8 mouse cellular contexts compared by ENCODE assay signal in the genomic region with DNA sequence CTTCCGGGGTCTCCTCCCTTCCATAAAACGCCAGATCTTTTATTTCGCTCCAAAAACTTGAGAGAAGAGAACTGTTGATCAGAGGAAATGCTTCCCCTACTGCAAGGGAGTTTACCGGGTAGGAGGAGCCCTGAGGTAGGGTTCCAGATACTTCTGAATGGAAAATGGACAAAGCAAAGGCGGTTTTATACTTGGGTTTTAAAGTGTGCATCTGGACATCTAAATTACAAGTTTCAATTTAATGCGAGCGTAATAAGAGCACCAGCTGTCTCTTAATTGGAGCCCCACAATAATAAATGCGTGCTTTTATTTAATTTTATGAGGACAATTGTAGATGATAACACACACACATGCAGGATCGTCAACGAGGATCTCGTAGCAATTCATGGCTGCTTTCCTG. TPM values are rescaled to one million over a fixed set of nuclear protein-coding genes. Genes with fewer than 3 reads are reported as not detected.
A peak's percentile ranks its signal among the peaks of the same experiment; 100 is the strongest.
DNase-seq lines count a peak whose midpoint lies in the region; ATAC-seq lines count a peak whose summit lies in the region.

A gene (minus strand): TSS at position 101 of the 400 bp plus-strand sequence.

- ATAC-seq in heart, embryonic 15.5 days (replicated peaks; ENCODE audit: insufficient number of reproducible peaks, insufficient read depth, low FRiP score, low read depth) = no peak
- no peak for ATAC-seq in activated CD4-positive, CD25-positive, alpha-beta regulatory T cell, adult 4 months
- no peak for ATAC-seq in hindbrain, embryonic 11.5 days (ENCODE audit: low FRiP score)
- no peak for ATAC-seq in midbrain, embryonic 11.5 days (ENCODE audit: low FRiP score)
- no peak for ATAC-seq in cerebellum, adult (ENCODE audit: insufficient number of reproducible peaks, low FRiP score, low TSS enrichment)

- peak within 1 kb of the TSS; percentile 64 for H3K4me3 ChIP-seq in heart, embryonic 15.5 days
- H3K4me3 ChIP-seq in hindbrain, embryonic 11.5 days (ENCODE audit: low read depth, low read length) = peak within 1 kb of the TSS; percentile 50
- peak within 1 kb of the TSS; percentile 48 for H3K4me3 ChIP-seq in midbrain, embryonic 11.5 days (ENCODE audit: low read depth, low read length)

- H3K36me3 ChIP-seq in heart, embryonic 15.5 days = no peaks in the 10 kb centered on the region
- H3K36me3 ChIP-seq in hindbrain, embryonic 11.5 days (ENCODE audit: control insufficient read depth, insufficient read depth, low read length) = no peaks in the 10 kb centered on the region
- no peaks in the 10 kb centered on the region for H3K36me3 ChIP-seq in midbrain, embryonic 11.5 days (ENCODE audit: control insufficient read depth, insufficient read depth, low read length)

- no peak for DNase-seq in heart, postnatal 4 days
- DNase-seq in hindbrain, embryonic 11.5 days (ENCODE audit: low spot score) = peak; percentile 1
- DNase-seq in midbrain, embryonic 11.5 days (ENCODE audit: low spot score, missing footprints) = no peak
- no peak for DNase-seq in adrenal gland, postnatal 14 days
- no peak for DNase-seq in layer of hippocampus, adult 9-11 months

- H3K9me3 ChIP-seq in heart, embryonic 15.5 days (replicated peaks) = no peaks in the 10 kb centered on the region
- no peaks in the 10 kb centered on the region for H3K9me3 ChIP-seq in hindbrain, embryonic 11.5 days (ENCODE audit: control insufficient read depth, low read length)
- no peaks in the 10 kb centered on the region for H3K9me3 ChIP-seq in midbrain, embryonic 11.5 days (ENCODE audit: control insufficient read depth, low read length)

- no peaks in the 10 kb centered on the region for H3K4me1 ChIP-seq in heart, embryonic 15.5 days (replicated peaks)
- H3K4me1 ChIP-seq in hindbrain, embryonic 11.5 days (replicated peaks; ENCODE audit: control insufficient read depth, insufficient read depth, low read length) = no peaks in the 10 kb centered on the region
- H3K4me1 ChIP-seq in midbrain, embryonic 11.5 days (ENCODE audit: control insufficient read depth, insufficient read depth, low read length) = no peaks in the 10 kb centered on the region

- peak within 1 kb of the TSS; percentile 52 for H3K9ac ChIP-seq in heart, embryonic 15.5 days
- peak within 1 kb of the TSS; percentile 34 for H3K9ac ChIP-seq in hindbrain, embryonic 11.5 days (ENCODE audit: low read depth, low read length)
- peak within 1 kb of the TSS; percentile 50 for H3K9ac ChIP-seq in midbrain, embryonic 11.5 days (ENCODE audit: low read length)

- H3K4me2 ChIP-seq in heart, embryonic 15.5 days = peak within 1 kb of the TSS; percentile 79
- peak within 1 kb of the TSS; percentile 73 for H3K4me2 ChIP-seq in hindbrain, embryonic 11.5 days (replicated peaks; ENCODE audit: low read depth, low read length)
- H3K4me2 ChIP-seq in midbrain, embryonic 11.5 days = peak within 1 kb of the TSS; percentile 62

- WGBS in heart, embryonic 15.5 days = 32% methylated on average over 11 of the region's 11 CpGs
- WGBS in hindbrain, embryonic 11.5 days = 45% methylated on average over 11 of the region's 11 CpGs
- 44% methylated on average over 11 of the region's 11 CpGs for WGBS in midbrain, embryonic 11.5 days

- H3K27me3 ChIP-seq in heart, embryonic 15.5 days = 0 out of 2 replicates have a peak, but pooled peaks cover 4% of the 10 kb centered on the region
- H3K27me3 ChIP-seq in hindbrain, embryonic 11.5 days (ENCODE audit: control insufficient read depth, insufficient read depth, low read length) = peaks cover 3% of the 10 kb centered on the region; the same call in 1 of the 2 replicates
- H3K27me3 ChIP-seq in midbrain, embryonic 11.5 days (ENCODE audit: control insufficient read depth, insufficient read depth, low read length) = peaks cover 9% of the 10 kb centered on the region; the same call in 1 of the 2 replicates

- peak within 1 kb of the TSS; percentile 68 for H3K27ac ChIP-seq in heart, embryonic 15.5 days
- no peak within 1 kb of the TSS for H3K27ac ChIP-seq in hindbrain, embryonic 11.5 days (ENCODE audit: low read depth, low read length)
- H3K27ac ChIP-seq in midbrain, embryonic 11.5 days (ENCODE audit: low read depth, low read length) = no peak within 1 kb of the TSS

RNA-seq across cellular contexts. Expression of the gene that starts here (rescaled TPM):
- 4.7 and 6.6 TPM in 2 replicates for polyA plus RNA-seq in heart, embryonic 15.5 days (2015; fragmentation: Nextera tagmentation; extraction: Ambion mirVana)
- 10 to 100 TPM in 1 of 2 experiments, 1 to 10 TPM in 1; 9.7 to 10.6 TPM for total RNA-seq in heart, postnatal 4 days (2021)
- polyA plus RNA-seq in activated CD4-positive, CD25-positive, alpha-beta regulatory T cell, adult 4 months (2017; shearing (Covaris generic)) = 10 to 100 TPM; 50.5 to 63.7 TPM
- polyA plus RNA-seq in hindbrain, embryonic 11.5 days (2014; fragmentation: Nextera tagmentation; extraction: Ambion mirVana) = 4.0 and 4.3 TPM in 2 replicates
- polyA plus RNA-seq in midbrain, embryonic 11.5 days (2014; fragmentation: Nextera tagmentation; extraction: Ambion mirVana) = 4.2 and 4.3 TPM in 2 replicates
- 8.2 and 9.2 TPM in 2 replicates for total RNA-seq in adrenal gland, postnatal 14 days (2021)
